Mouse (Mus musculus) C2C12 (cell line): ENCODE measurements around the gene Rps27rt. TPM values are rescaled to one million over a fixed set of nuclear protein-coding genes. Genes with fewer than 3 reads are reported as not detected.

Experiments used
- H3K27me3 ChIP-seq: one replicate; pipeline ENCODE4 v1.6.1; 2011; ENCODE audit not compliant: control insufficient read depth, insufficient read depth, insufficient read length
- H3K36me3 ChIP-seq: one replicate; pipeline ENCODE4 v1.6.1; 2011; ENCODE audit not compliant: control insufficient read depth, insufficient read depth
- H3K4me3 ChIP-seq: one replicate; pipeline ENCODE4 v1.5.1; 2011; ENCODE audit warnings: mild to moderate bottlenecking, control low read depth; ENCODE audit not compliant: poor library complexity, insufficient read depth, severe bottlenecking
- H3K79me2 ChIP-seq: one replicate; pipeline ENCODE4 v1.6.1; 2011; ENCODE audit not compliant: control insufficient read depth, insufficient read depth
- H3K79me3 ChIP-seq: one replicate; pipeline ENCODE4 v1.6.1; 2011; ENCODE audit warnings: low read depth, control low read depth
- H3ac ChIP-seq: one replicate; pipeline ENCODE3; 2011; ENCODE audit warnings: low read depth; ENCODE audit not compliant: control insufficient read depth, insufficient read length
- CEBPB ChIP-seq: IDR thresholded peaks from one replicate; pipeline ENCODE4 v1.6.1; 2011; ENCODE audit warnings: low read depth, mild to moderate bottlenecking, control low read depth, moderate library complexity
- CTCF ChIP-seq: IDR thresholded peaks from one replicate; pipeline ENCODE4 v1.5.1; 2011; ENCODE audit not compliant: control insufficient read depth, insufficient read depth, insufficient read length
- FOSL1 ChIP-seq: IDR thresholded peaks from one replicate; pipeline ENCODE4 v1.8.0; 2011; ENCODE audit warnings: mild to moderate bottlenecking, low read length; ENCODE audit not compliant: poor library complexity, insufficient read depth, severe bottlenecking
- MAX ChIP-seq: IDR thresholded peaks from one replicate; pipeline ENCODE4 v1.6.1; 2011; ENCODE audit warnings: mild to moderate bottlenecking, control low read depth
- MYOD1 ChIP-seq: IDR thresholded peaks from one replicate; pipeline ENCODE4 v1.6.1; 2011; ENCODE audit warnings: low read depth; ENCODE audit not compliant: control insufficient read depth, insufficient read length
- MYOG ChIP-seq: IDR thresholded peaks from one replicate; pipeline ENCODE4 v1.6.1; 2011; ENCODE audit not compliant: control insufficient read depth, insufficient read length; ENCODE audit errors: extremely low read depth
- USF1 ChIP-seq: IDR thresholded peaks from one replicate; pipeline ENCODE4 v1.6.1; 2011; ENCODE audit warnings: low read depth, mild to moderate bottlenecking, control low read depth, moderate library complexity
- polyA plus RNA-seq: library from polyadenylated mRNA; unstranded; fragments of >200 nt; fragmentation: generic; extraction: Trizol; gene quantifications from one replicate; pipeline ENCODE4 v1.2.1, GENCODE M21; 2012; ENCODE audit warnings: missing spikeins

Gene Rps27rt
- polyA plus RNA-seq, 1 experiment = 43.5 TPM

DNA sequence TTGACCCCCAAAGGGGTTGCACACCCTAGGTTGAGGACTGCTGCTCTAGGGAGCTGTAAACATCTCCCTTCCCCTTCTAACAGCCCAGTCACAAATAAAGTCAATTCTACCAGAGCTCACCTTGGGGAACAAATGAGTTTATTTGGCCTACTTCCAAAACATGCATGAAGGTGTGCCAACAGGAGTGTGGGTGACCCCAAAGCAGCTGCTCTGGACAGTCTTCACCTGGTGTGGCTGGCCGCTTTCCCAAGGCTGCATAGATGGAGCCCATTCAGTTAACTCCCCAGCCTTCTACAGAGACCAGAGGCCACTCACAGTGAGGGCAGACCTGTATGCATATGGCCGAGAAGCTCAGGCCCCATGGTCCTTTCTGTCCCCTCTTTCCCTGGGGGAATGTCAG is 38.9 kb upstream of the Rps27rt start:
- no peaks in the 10 kb centered on the region for H3K27me3 ChIP-seq
- no peaks in the 10 kb centered on the region for H3K79me3 ChIP-seq
- H3K36me3 ChIP-seq = no peaks in the 10 kb centered on the region
- H3ac ChIP-seq = no peak overlapping the region
- no peak overlapping the region for H3K4me3 ChIP-seq
- TF ChIP-seq MAX (no peak), MYOD1 (no peak), FOSL1 (no peak), CTCF (no peak), USF1 (no peak), MYOG (no peak), CEBPB (no peak)
- no peaks in the 10 kb centered on the region for H3K79me2 ChIP-seq

DNA sequence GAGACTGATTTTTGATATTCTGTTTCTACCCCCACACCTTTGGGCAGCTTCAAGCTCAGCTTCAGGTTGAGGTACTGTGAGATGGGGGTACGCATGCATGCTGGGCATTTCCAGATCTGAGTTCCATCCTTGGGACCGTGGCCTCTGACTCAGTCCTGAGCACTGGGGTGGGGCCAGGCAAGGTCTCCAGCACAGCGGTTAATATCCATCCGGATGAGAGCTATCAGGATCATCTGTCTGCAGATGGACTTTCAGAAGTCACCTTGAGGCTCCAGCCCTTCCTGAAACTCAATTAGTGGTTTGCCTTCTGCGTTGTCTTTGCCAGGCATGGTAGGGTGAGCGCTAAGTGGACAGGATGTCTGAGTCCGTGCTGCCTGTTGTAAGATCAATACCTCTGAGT is 37.6 kb upstream of the Rps27rt start:
- TF ChIP-seq MAX = no peak
- TF ChIP-seq USF1 = no peak
- TF ChIP-seq CTCF = no peak
- TF ChIP-seq MYOG = no peak
- TF ChIP-seq CEBPB = no peak
- no peak for TF ChIP-seq FOSL1
- TF ChIP-seq MYOD1 = no peak
- Histone ChIP-seq H3K79me2 (no peaks in the 10 kb centered on the region), H3K36me3 (no peaks in the 10 kb centered on the region), H3K27me3 (no peaks in the 10 kb centered on the region), H3K4me3 (no peak overlapping the region), H3K79me3 (no peaks in the 10 kb centered on the region), H3ac (no peak overlapping the region)

DNA sequence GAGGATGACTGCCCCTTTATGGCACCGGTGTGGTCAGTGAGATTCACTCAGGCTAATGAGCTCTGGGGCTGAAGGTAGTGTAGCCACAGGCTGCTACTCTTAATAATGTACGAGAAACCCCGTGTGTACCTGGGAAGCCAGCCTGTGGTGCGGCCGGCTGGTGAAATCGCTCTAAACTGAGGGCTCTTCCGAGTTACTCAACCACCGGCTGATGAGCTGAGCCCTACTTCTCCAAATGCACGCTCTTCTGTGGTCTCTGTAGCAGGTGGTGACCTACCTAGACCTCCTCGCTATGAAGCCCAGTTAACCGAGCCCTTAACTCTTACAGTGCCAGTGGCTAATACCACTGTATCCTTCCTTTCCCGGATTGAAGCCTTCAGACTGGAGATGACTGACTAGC is 29.8 kb upstream of the Rps27rt start:
- H3K79me2 ChIP-seq = no peaks in the 10 kb centered on the region
- TF ChIP-seq MYOD1 = no peak
- no peak for TF ChIP-seq MYOG
- TF ChIP-seq FOSL1 = no peak
- no peak for TF ChIP-seq MAX
- no peak for TF ChIP-seq CTCF
- TF ChIP-seq USF1 = no peak
- TF ChIP-seq CEBPB = no peak
- H3K36me3 ChIP-seq = no peaks in the 10 kb centered on the region
- H3ac ChIP-seq = no peak overlapping the region
- H3K79me3 ChIP-seq = no peaks in the 10 kb centered on the region
- H3K27me3 ChIP-seq = no peaks in the 10 kb centered on the region
- no peak overlapping the region for H3K4me3 ChIP-seq

DNA sequence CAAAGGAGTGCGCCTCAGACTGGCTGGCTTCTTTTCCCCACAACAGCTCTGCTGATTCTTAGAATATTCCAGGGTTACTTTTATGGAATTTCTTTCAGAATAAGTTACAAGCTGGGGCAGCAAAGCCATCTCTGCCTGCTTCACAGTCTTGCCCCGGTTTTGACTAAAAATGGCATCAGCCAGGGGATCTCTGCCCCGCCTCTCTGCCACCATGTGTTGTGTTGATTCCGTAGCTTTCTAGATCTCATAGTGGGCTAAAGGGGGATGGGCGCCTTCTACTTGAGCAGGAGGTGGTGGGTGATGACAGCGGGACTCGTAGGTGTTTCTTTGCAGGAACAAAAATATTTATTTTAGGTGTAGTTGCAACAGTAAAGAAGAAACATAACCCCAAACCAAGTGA is 25.7 kb upstream of the Rps27rt start:
- H3K79me2 ChIP-seq = no peaks in the 10 kb centered on the region
- H3K79me3 ChIP-seq = no peaks in the 10 kb centered on the region
- H3K36me3 ChIP-seq = no peaks in the 10 kb centered on the region
- no peak overlapping the region for H3ac ChIP-seq
- no peaks in the 10 kb centered on the region for H3K27me3 ChIP-seq
- H3K4me3 ChIP-seq = no peak overlapping the region
- TF ChIP-seq USF1 (no peak), MYOG (no peak), MAX (no peak), CEBPB (no peak), MYOD1 (no peak), CTCF (no peak), FOSL1 (no peak)

DNA sequence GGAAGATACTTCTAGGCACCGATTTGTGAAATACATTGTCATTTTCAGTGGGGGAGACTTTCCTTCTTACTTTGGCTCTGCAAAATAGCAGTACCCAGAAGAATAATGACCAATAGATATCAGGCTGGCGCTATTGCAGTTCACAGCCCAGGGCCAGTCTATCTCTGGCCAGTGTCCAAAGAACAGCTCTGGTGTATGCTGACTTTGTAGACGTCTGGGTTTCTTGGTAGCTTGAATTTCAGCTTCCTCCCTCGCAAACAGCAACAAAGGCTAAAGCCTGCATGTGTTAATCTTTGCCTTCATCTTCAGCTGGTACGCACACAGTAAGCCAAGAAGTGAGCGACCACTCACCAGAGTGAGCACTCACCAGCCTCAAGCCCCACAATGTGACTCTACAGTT is 25.2 kb upstream of the Rps27rt start:
- Histone ChIP-seq H3ac (no peak overlapping the region), H3K36me3 (no peaks in the 10 kb centered on the region), H3K79me2 (no peaks in the 10 kb centered on the region), H3K4me3 (no peak overlapping the region), H3K79me3 (no peaks in the 10 kb centered on the region), H3K27me3 (no peaks in the 10 kb centered on the region)
- TF ChIP-seq CEBPB = no peak
- TF ChIP-seq USF1 = no peak
- TF ChIP-seq MYOD1 = no peak
- no peak for TF ChIP-seq CTCF
- TF ChIP-seq FOSL1 = no peak
- no peak for TF ChIP-seq MAX
- no peak for TF ChIP-seq MYOG

DNA sequence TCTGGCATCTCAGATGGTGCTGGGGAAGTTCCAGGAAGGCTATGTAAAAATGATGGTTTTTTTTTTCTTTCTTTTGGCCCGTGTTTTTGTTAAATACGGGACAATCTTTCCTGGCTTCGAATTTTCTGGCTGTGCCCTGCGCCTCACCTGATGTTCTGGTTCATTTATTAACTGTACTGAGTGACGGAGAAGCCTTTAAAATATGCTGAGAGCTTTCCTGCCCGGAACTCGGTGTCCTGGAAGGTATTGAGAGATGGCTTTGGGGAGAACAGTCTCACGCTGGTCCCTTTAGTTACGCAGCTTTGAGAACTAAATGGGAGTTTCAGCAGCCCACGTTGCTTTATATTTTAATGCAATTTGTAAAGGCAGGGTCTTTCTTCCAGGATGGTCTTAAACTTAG is 22.9 kb upstream of the Rps27rt start:
- Histone ChIP-seq H3ac (no peak overlapping the region), H3K36me3 (no peaks in the 10 kb centered on the region), H3K27me3 (no peaks in the 10 kb centered on the region), H3K79me2 (no peaks in the 10 kb centered on the region), H3K79me3 (no peaks in the 10 kb centered on the region), H3K4me3 (no peak overlapping the region)
- no peak for TF ChIP-seq CTCF
- TF ChIP-seq USF1 = no peak
- no peak for TF ChIP-seq MYOD1
- TF ChIP-seq FOSL1 = no peak
- TF ChIP-seq CEBPB = no peak
- no peak for TF ChIP-seq MYOG
- no peak for TF ChIP-seq MAX
